In genomic region chr6:138006525-138007251, GRCm38 (mm10) we compare ENCODE assay signal across 23 mouse cellular contexts.
A peak's percentile ranks its signal among the peaks of the same experiment; 100 is the strongest.
DNase-seq lines count a peak whose midpoint lies in the region; ATAC-seq and TF ChIP-seq lines count a peak whose summit lies in the region.
"Had no signal": no experiment of that assay in that cellular context is flagged by ENCODE, and none has a peak within 500 bp of the region (broad histone marks: within the 10 kb centered on the region; RNA-seq: fewer than 3 reads in every experiment).

No protein-coding gene starts in this region.

- 75% methylated on average over 27 of the region's 27 CpGs for whole genome bisulfite sequencing in embryonic facial prominence, embryonic 11.5 days
- 74% methylated on average over 27 of the region's 27 CpGs for WGBS in embryonic facial prominence, embryonic 10.5 days
- 67% methylated on average over 27 of the region's 27 CpGs for WGBS in heart, embryonic 13.5 days
- WGBS in kidney, postnatal 0 days = 26% methylated on average over 27 of the region's 27 CpGs
- WGBS in forebrain, postnatal 0 days = 64% methylated on average over 27 of the region's 27 CpGs

- ATAC-seq in embryonic facial prominence, embryonic 11.5 days (replicated peaks; ENCODE audit: insufficient number of reproducible peaks, low FRiP score, low TSS enrichment, low read depth) = peak; percentile 56; the same call in 1 of the 2 replicates
- no peak for ATAC-seq in heart, embryonic 13.5 days (ENCODE audit: extremely low read depth, insufficient number of reproducible peaks, low FRiP score, low TSS enrichment)
- ATAC-seq in kidney, postnatal 0 days (replicated peaks; ENCODE audit: low FRiP score, low read depth) = no peak; the same call in 1 of the 2 replicates
- peak; percentile 56 for ATAC-seq in forebrain, postnatal 0 days
- ATAC-seq: activated CD4-positive, CD25-positive, alpha-beta regulatory T cell, adult 4 months; hindbrain, postnatal 0 days; intestine, postnatal 0 days; midbrain, embryonic 16.5 days had no signal

- no peak for TF ChIP-seq CTCF in kidney, postnatal 0 days (IDR thresholded peaks at IDR 0.05; ENCODE audit: low read depth)
- no peak for TF ChIP-seq CTCF in forebrain, postnatal 0 days (IDR thresholded peaks at IDR 0.05; ENCODE audit: low read depth)

- H3K4me1 ChIP-seq in embryonic facial prominence, embryonic 11.5 days (ENCODE audit: control insufficient read depth, insufficient read depth, low read length) = no peaks in the 10 kb centered on the region
- H3K4me1 ChIP-seq in embryonic facial prominence, embryonic 10.5 days = peaks cover 4% of the 10 kb centered on the region; the same call in 1 of the 2 replicates
- no peaks in the 10 kb centered on the region for H3K4me1 ChIP-seq in heart, embryonic 13.5 days
- no peaks in the 10 kb centered on the region for H3K4me1 ChIP-seq in kidney, postnatal 0 days (replicated peaks; ENCODE audit: insufficient read depth, low read length)
- H3K4me1 ChIP-seq in forebrain, postnatal 0 days (ENCODE audit: insufficient read depth) = no peaks in the 10 kb centered on the region; the same call in 1 of the 2 replicates
- H3K4me1 ChIP-seq: hindbrain, embryonic 10.5 days; limb, embryonic 12.5 days; liver, embryonic 13.5 days had no signal

- no peaks in the 10 kb centered on the region for H3K9me3 ChIP-seq in embryonic facial prominence, embryonic 11.5 days (replicated peaks; ENCODE audit: control insufficient read depth, low read length)
- no peaks in the 10 kb centered on the region for H3K9me3 ChIP-seq in embryonic facial prominence, embryonic 10.5 days
- no peaks in the 10 kb centered on the region for H3K9me3 ChIP-seq in heart, embryonic 13.5 days
- no peaks in the 10 kb centered on the region for H3K9me3 ChIP-seq in kidney, postnatal 0 days (replicated peaks; ENCODE audit: low read length)
- no peaks in the 10 kb centered on the region for H3K9me3 ChIP-seq in forebrain, postnatal 0 days (ENCODE audit: low read length)
- H3K9me3 ChIP-seq: hindbrain, embryonic 10.5 days; limb, embryonic 12.5 days; liver, embryonic 13.5 days had no signal

- H3K36me3 ChIP-seq in embryonic facial prominence, embryonic 11.5 days (replicated peaks; ENCODE audit: control insufficient read depth, insufficient read depth, low read depth, low read length) = no peaks in the 10 kb centered on the region
- no peaks in the 10 kb centered on the region for H3K36me3 ChIP-seq in embryonic facial prominence, embryonic 10.5 days (replicated peaks)
- no peaks in the 10 kb centered on the region for H3K36me3 ChIP-seq in heart, embryonic 13.5 days
- no peaks in the 10 kb centered on the region for H3K36me3 ChIP-seq in kidney, postnatal 0 days (ENCODE audit: insufficient read depth, low read length)
- no peaks in the 10 kb centered on the region for H3K36me3 ChIP-seq in forebrain, postnatal 0 days (ENCODE audit: insufficient read depth)
- H3K36me3 ChIP-seq: G1E; hindbrain, embryonic 10.5 days; limb, embryonic 12.5 days; liver, embryonic 13.5 days had no signal

- no peaks in the 10 kb centered on the region for H3K27me3 ChIP-seq in embryonic facial prominence, embryonic 11.5 days (ENCODE audit: control insufficient read depth, insufficient read depth, low read length)
- no peaks in the 10 kb centered on the region for H3K27me3 ChIP-seq in embryonic facial prominence, embryonic 10.5 days (replicated peaks; ENCODE audit: low read depth, poor library complexity, severe bottlenecking)
- no peaks in the 10 kb centered on the region for H3K27me3 ChIP-seq in heart, embryonic 13.5 days (replicated peaks)
- H3K27me3 ChIP-seq in kidney, postnatal 0 days (ENCODE audit: insufficient read depth, low read length) = no peaks in the 10 kb centered on the region
- no peaks in the 10 kb centered on the region for H3K27me3 ChIP-seq in forebrain, postnatal 0 days (ENCODE audit: insufficient read depth, low read length)
- H3K27me3 ChIP-seq: limb, embryonic 12.5 days; liver, embryonic 13.5 days had no signal

- no peak overlapping the region for H3K27ac ChIP-seq in embryonic facial prominence, embryonic 11.5 days (replicated peaks; ENCODE audit: low read depth, low read length)
- no peak overlapping the region for H3K27ac ChIP-seq in embryonic facial prominence, embryonic 10.5 days (replicated peaks)
- no peak overlapping the region for H3K27ac ChIP-seq in heart, embryonic 13.5 days (replicated peaks)
- no peak overlapping the region for H3K27ac ChIP-seq in kidney, postnatal 0 days
- peak overlapping the region; percentile 16; the same call in 1 of the 2 replicates for H3K27ac ChIP-seq in forebrain, postnatal 0 days (ENCODE audit: low read depth, low read length)
- H3K27ac ChIP-seq: heart, adult 2 months; hindbrain, embryonic 10.5 days; hindbrain, postnatal 0 days; limb, embryonic 12.5 days; liver, embryonic 13.5 days; stomach, postnatal 0 days had no signal

- no peak overlapping the region for H3K4me3 ChIP-seq in embryonic facial prominence, embryonic 11.5 days (ENCODE audit: low read depth, low read length)
- H3K4me3 ChIP-seq in embryonic facial prominence, embryonic 10.5 days = no peak overlapping the region
- no peak overlapping the region for H3K4me3 ChIP-seq in heart, embryonic 13.5 days
- H3K4me3 ChIP-seq in kidney, postnatal 0 days (replicated peaks; ENCODE audit: low read depth, low read length) = 0 out of 2 replicates have a peak overlapping the region, but pooled peaks have one; percentile 7
- no peak overlapping the region for H3K4me3 ChIP-seq in forebrain, postnatal 0 days (ENCODE audit: low read depth, low read length)
- H3K4me3 ChIP-seq: heart, adult 2 months; hindbrain, embryonic 10.5 days; limb, embryonic 12.5 days; liver, embryonic 13.5 days had no signal

- no peak overlapping the region for H3K4me2 ChIP-seq in embryonic facial prominence, embryonic 11.5 days (ENCODE audit: low read depth, low read length)
- peak overlapping the region; percentile 42 for H3K4me2 ChIP-seq in heart, embryonic 13.5 days
- peak overlapping the region; percentile 54 for H3K4me2 ChIP-seq in kidney, postnatal 0 days (ENCODE audit: low read length)
- no peak overlapping the region; the same call in 1 of the 2 replicates for H3K4me2 ChIP-seq in forebrain, postnatal 0 days (ENCODE audit: low read depth)
- H3K4me2 ChIP-seq: limb, embryonic 12.5 days; liver, embryonic 13.5 days; lung, embryonic 14.5 days had no signal

- peak; percentile 9 for DNase-seq in embryonic facial prominence, embryonic 11.5 days (ENCODE audit: low spot score)
- no peak for DNase-seq in embryonic facial prominence, embryonic 10.5 days (ENCODE audit: low spot score)
- DNase-seq in heart, adult 9 months (ENCODE audit: low spot score in 2 of 2) = no peak
- DNase-seq in kidney, postnatal 0 days (ENCODE audit: low spot score) = peak; percentile 46
- DNase-seq in kidney, adult 18-20 months = no peak
- no peak for DNase-seq in forebrain, postnatal 0 days
- DNase-seq in layer of hippocampus, adult 11-12 months (ENCODE audit: low spot score) = no peak
- DNase-seq: adrenal gland, postnatal 14 days; cerebellum, adult 11-12 months; cerebellum, postnatal 14 days; heart, adult 2 months; liver, embryonic 13.5 days; lung, embryonic 14.5 days; lung, postnatal 36 days had no signal

- no peak overlapping the region for H3K9ac ChIP-seq in embryonic facial prominence, embryonic 11.5 days (replicated peaks; ENCODE audit: low read length)
- no peak overlapping the region for H3K9ac ChIP-seq in heart, embryonic 13.5 days
- H3K9ac ChIP-seq in kidney, postnatal 0 days (ENCODE audit: low read depth, low read length) = no peak overlapping the region
- H3K9ac ChIP-seq in forebrain, postnatal 0 days = no peak overlapping the region
- H3K9ac ChIP-seq: limb, embryonic 12.5 days; liver, embryonic 13.5 days; lung, embryonic 14.5 days had no signal

Comparison
In these comparisons a context has a peak if more than half of its experiments do, and no peak if none do; other contexts are left out.
1. DNase-seq: peak in embryonic facial prominence, embryonic 11.5 days (single experiment) and kidney, postnatal 0 days (single experiment); none in embryonic facial prominence, embryonic 10.5 days (single experiment), heart, adult 9 months (0 of 2), kidney, adult 18-20 months (single experiment), forebrain, postnatal 0 days (single experiment) and layer of hippocampus, adult 11-12 months (single experiment).
2. ATAC-seq: peak in embryonic facial prominence, embryonic 11.5 days (single experiment) and forebrain, postnatal 0 days (single experiment); none in heart, embryonic 13.5 days (single experiment) and kidney, postnatal 0 days (single experiment).
3. H3K4me2 ChIP-seq: peak in heart, embryonic 13.5 days (single experiment) and kidney, postnatal 0 days (single experiment); none in embryonic facial prominence, embryonic 11.5 days (single experiment) and forebrain, postnatal 0 days (single experiment).